Mouse (Mus musculus) bone marrow, adult 2 months (tissue): Measurements from ENCODE around the gene Ttc24.

Source experiments
- CTCF ChIP-seq: fragments of 200-500 bp; IDR thresholded peaks from 2 replicates; pipeline ENCODE4 v1.5.1; 2011; ENCODE audit warnings: low read length, control low read depth; ENCODE audit not compliant: control insufficient read depth, insufficient read depth
- POLR2A ChIP-seq: fragments of 200-500 bp; IDR thresholded peaks from 2 replicates; pipeline ENCODE4 v1.6.1; 2011; ENCODE audit warnings: low read depth, mild to moderate bottlenecking, control low read depth, low read length, borderline replicate concordance; ENCODE audit not compliant: control insufficient read depth

DNA sequence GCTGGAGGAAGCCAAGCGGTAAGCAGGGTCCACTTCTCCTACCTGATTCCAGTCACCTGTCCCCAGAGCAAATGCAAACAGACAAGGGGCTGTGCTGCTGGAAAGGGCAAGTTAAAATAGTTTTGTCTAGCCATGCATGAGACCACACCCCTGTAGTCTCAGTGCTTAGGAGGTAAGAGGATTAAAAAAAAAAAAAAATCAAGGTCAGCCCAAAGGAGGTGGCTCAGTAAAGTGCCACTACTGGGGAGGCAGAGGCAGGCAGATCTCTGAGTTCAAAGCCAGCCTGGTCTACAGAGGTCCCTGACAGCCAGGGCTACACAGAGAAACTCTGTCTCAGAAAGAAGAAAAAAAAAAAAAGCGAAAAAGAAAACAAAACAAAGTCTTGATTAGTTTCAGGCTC lies 5.9 kb upstream of the Ttc24 start:
- TF ChIP-seq CTCF: no peak
- no peak for TF ChIP-seq POLR2A
